Mouse (Mus musculus): Measurements from ENCODE around the gene Ints1.

- TF ChIP-seq ZNF384 (IDR thresholded peaks at IDR 0.05; ENCODE audit: low read depth, low read length) (no peak), MAFK (IDR thresholded peaks at IDR 0.05; ENCODE audit: insufficient read depth, low read depth, low read length) (no peak), ZC3H11A (IDR thresholded peaks at IDR 0.05; ENCODE audit: borderline replicate concordance, low read depth, low read length) (no peak), HCFC1 (IDR thresholded peaks at IDR 0.05; ENCODE audit: borderline replicate concordance, insufficient read depth, low read length) (no peak)
These were observed 30.4 kb upstream of the Ints1 start for GRCm38 (mm10) chr5:139805924-139806323.

Measured in ES-E14 (cell line).